Mouse (Mus musculus) spleen, adult 2 months (tissue): ENCODE results near the gene Asic2.

Source experiments
- CTCF ChIP-seq: fragments of 200-500 bp; IDR thresholded peaks from 2 replicates; pipeline ENCODE4 v1.5.1; 2011; ENCODE audit warnings: mild to moderate bottlenecking, inconsistent platforms; ENCODE audit not compliant: insufficient read depth, insufficient read length, insufficient replicate concordance; ENCODE audit errors: extremely low read depth
- POLR2A ChIP-seq: fragments of 200-500 bp; IDR thresholded peaks from 2 replicates; pipeline ENCODE4 v1.6.1; 2011; ENCODE audit warnings: low read depth, low read length, inconsistent platforms

- TF ChIP-seq POLR2A (no peak), CTCF (no peak)
These were observed 70.5 kb downstream of the Asic2 start for GRCm38 (mm10) chr11:81897547-81898354.
